Mouse (Mus musculus) CD4-positive, CD25-positive, alpha-beta regulatory T cell, adult 4 months (primary cell): ENCODE results near the gene Gm10912. TPM values are rescaled to one million over a fixed set of nuclear protein-coding genes. Genes with fewer than 3 reads are reported as not detected.
A peak's percentile ranks its signal among the peaks of the same experiment; 100 is the strongest.
"Not testable (repeated sequence)": the region's sequence is repeated elsewhere in the genome, so short reads cannot be mapped to it uniquely, and the experiment has no call there.

Experiments
- ATAC-seq: one replicate; pipeline ENCODE4 v1.8.0; 2017
- polyA plus RNA-seq, 2 experiments: library from polyadenylated mRNA; unstranded; fragments of 100-300 nt; shearing (Covaris generic); gene quantifications; one replicate each; pipeline ENCODE4 v1.2.1; 2017

Gm10912 gene
- under 1 TPM in 1 of 2 experiments, not detected in 1; 0.19 TPM for polyA plus RNA-seq

- ATAC-seq, result not testable (repeated sequence)
These were observed at the start of gene Gm10912 for GRCm38 (mm10) chr2:104065526-104065925. Gene Gm10912, plus strand, starts transcription at chr2:104065826.

GRCm38 (mm10) chr2:104023096-104023495 lies 42.5 kb upstream of the Gm10912 start:
- ATAC-seq, result no peak

GRCm38 (mm10) chr2:104024656-104025055 lies 41.0 kb upstream of the Gm10912 start:
- ATAC-seq, result no peak

GRCm38 (mm10) chr2:104027458-104028138 lies 38.0 kb upstream of the Gm10912 start, which contains the start of gene Fbxo3:
Gene Fbxo3, plus strand, starts transcription at chr2:104027721.
- peak; percentile 79 for ATAC-seq

GRCm38 (mm10) chr2:104028139-104028723 lies 37.4 kb upstream of the Gm10912 start, which contains the start of gene 4931422A03Rik:
Gene 4931422A03Rik, minus strand, starts transcription at chr2:104028361.
- ATAC-seq, result peak; percentile 57

- no peak for ATAC-seq
These were observed 36.6 kb upstream of the Gm10912 start for GRCm38 (mm10) chr2:104029074-104029473.

GRCm38 (mm10) chr2:104030381-104030780 lies 35.2 kb upstream of the Gm10912 start:
- ATAC-seq, result no peak

GRCm38 (mm10) chr2:104032056-104032455 lies 33.6 kb upstream of the Gm10912 start:
- no peak for ATAC-seq

- peak; percentile 51 for ATAC-seq
These were observed 30.7 kb upstream of the Gm10912 start for GRCm38 (mm10) chr2:104034832-104035472.

- ATAC-seq, result no peak
These were observed 30.0 kb upstream of the Gm10912 start for GRCm38 (mm10) chr2:104035595-104035994.

GRCm38 (mm10) chr2:104036316-104036715 lies 29.3 kb upstream of the Gm10912 start:
- no peak for ATAC-seq

- ATAC-seq, result no peak
These were observed 27.4 kb upstream of the Gm10912 start for GRCm38 (mm10) chr2:104038236-104038635.

GRCm38 (mm10) chr2:104041632-104042031 lies 24.0 kb upstream of the Gm10912 start:
- ATAC-seq, result peak; percentile 57

GRCm38 (mm10) chr2:104042766-104043165 lies 22.9 kb upstream of the Gm10912 start:
- no peak for ATAC-seq

- ATAC-seq, result no peak
These were observed 21.8 kb upstream of the Gm10912 start for GRCm38 (mm10) chr2:104043624-104044478.

GRCm38 (mm10) chr2:104044479-104045080 lies 21.0 kb upstream of the Gm10912 start:
- ATAC-seq, result no peak

GRCm38 (mm10) chr2:104058381-104058780 lies 7.2 kb upstream of the Gm10912 start:
- no peak for ATAC-seq

- ATAC-seq, result no peak
These were observed 6.7 kb upstream of the Gm10912 start for GRCm38 (mm10) chr2:104058954-104059353.

- ATAC-seq, result no peak
These were observed 5.8 kb upstream of the Gm10912 start for GRCm38 (mm10) chr2:104059786-104060185.

GRCm38 (mm10) chr2:104060996-104061395 lies 4.6 kb upstream of the Gm10912 start:
- no peak for ATAC-seq

- no peak for ATAC-seq
These were observed 3.0 kb upstream of the Gm10912 start for GRCm38 (mm10) chr2:104062665-104063064.

- no peak for ATAC-seq
These were observed 1.5 kb upstream of the Gm10912 start for GRCm38 (mm10) chr2:104064152-104064551.
